Mouse (Mus musculus): Measurements from ENCODE around the gene Snn. TPM values are rescaled to one million over a fixed set of nuclear protein-coding genes. Genes with fewer than 3 reads are reported as not detected.

Snn gene
- polyA plus RNA-seq (2012; rRNA removed) = 170 and 217 TPM in 2 replicates

GRCm38 (mm10) chr16:11060645-11061044 is at the start of gene Snn:
Gene Snn (plus strand): TSS chr16:11060945.

DNA sequence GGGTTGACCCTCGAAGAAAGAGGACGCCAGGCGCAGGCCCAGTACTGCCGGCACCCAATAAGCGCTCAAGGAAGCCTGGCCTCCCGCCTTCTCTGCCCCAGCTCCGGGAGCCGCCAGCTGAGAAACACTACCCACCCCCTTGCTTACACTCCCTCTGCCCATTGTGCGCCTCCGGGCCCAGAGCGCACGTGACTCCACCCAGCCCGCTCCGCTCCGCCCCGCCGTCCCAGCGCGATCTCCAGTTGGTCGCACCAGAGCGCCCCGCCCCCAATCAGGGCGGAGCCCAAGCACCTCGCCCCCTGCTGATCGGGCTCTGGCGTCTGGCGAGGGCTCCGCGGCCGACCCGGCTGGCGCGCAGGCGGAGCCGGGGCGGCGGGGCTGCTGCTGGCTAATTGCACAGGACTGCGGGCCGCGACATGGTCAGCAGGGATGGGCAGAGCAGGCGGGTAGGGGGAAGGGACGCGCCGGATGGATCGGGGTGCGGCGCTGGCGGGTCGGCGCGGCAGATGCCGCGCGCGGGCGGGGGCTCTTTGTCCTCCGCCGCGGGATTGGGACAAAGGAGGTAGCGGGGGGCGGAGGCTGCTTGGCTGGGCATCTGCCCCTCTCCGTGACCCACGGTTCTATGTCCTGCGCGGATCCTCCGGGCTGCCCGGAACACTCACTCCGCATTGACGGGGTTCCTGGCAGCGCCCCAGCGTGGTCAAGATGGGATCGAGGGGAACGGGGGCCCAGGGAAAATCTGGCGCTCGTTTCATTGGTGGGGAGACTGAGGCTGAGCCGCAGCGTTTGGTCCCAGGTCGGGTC is 5.5 kb downstream of the Snn start, which contains the start of gene Litaf:
Gene Litaf, minus strand, starts transcription at position 129 of the 804 bp plus-strand sequence.

Other genes with a start within 250 kb of the Snn start
- not detected in 2 replicates for gene Gm11172, start 248.0 kb upstream of the Snn start, polyA plus RNA-seq (2012; rRNA removed)
- gene Rmi2, start 225.9 kb upstream of the Snn start, polyA plus RNA-seq (2012; rRNA removed) = 3.1 TPM in 2 replicates
- 38.7 and 45.6 TPM in 2 replicates for gene Litaf, start 5.2 kb downstream of the Snn start, polyA plus RNA-seq (2012; rRNA removed)
- 23.9 and 26.3 TPM in 2 replicates for gene Txndc11, start 73.7 kb downstream of the Snn start, polyA plus RNA-seq (2012; rRNA removed)
- 153 and 162 TPM in 2 replicates for gene Zc3h7a, start 115.4 kb downstream of the Snn start, polyA plus RNA-seq (2012; rRNA removed)
- 71.1 and 78.5 TPM in 2 replicates for gene Rsl1d1, start 142.4 kb downstream of the Snn start, polyA plus RNA-seq (2012; rRNA removed)
- gene Gspt1, start 193.4 kb downstream of the Snn start, polyA plus RNA-seq (2012; rRNA removed) = 53.0 and 56.4 TPM in 2 replicates